Mouse (Mus musculus): ENCODE results near the gene Lrrc8b.

DNA sequence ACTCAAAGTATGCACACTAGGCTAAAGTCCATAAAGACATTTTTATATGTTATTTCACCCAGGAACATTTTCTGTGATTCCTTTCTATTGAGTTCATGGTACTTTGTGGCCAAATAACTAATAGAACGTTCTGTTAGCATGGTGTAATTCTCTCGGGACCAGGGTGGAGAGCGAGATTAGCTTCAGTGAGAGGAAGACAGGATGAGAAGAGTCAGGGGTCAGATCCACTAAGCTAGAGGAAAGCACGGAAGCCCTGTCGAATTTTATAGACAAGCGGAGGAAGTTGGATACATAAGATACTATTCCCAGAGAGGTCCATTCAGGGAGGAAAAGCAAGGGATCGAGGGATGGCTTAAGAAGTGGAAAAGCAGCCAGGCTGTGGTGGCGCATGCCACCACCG is 62.0 kb downstream of the Lrrc8b start:
- TF ChIP-seq CTCF (IDR thresholded peaks at IDR 0.05; ENCODE audit: borderline replicate concordance, insufficient read depth, low read depth, low read length): no peak
- no peak for TF ChIP-seq POLR2A (IDR thresholded peaks at IDR 0.05; ENCODE audit: borderline replicate concordance, insufficient read depth, low read length)
